Comparison of ENCODE assay signal across 21 mouse cellular contexts in genomic region chr4:120856376-120856775, GRCm38 (mm10). TPM values are rescaled to one million over a fixed set of nuclear protein-coding genes. Genes with fewer than 3 reads are reported as not detected.
DNase-seq lines count a peak whose midpoint lies in the region; ATAC-seq and TF ChIP-seq lines count a peak whose summit lies in the region.
"Had no signal": no experiment of that assay in that cellular context is flagged by ENCODE, and none has a peak within 500 bp of the region (broad histone marks: within the 10 kb centered on the region; RNA-seq: fewer than 3 reads in every experiment).

No protein-coding gene starts in this region.

- TF ChIP-seq CTCF in midbrain, postnatal 0 days (IDR thresholded peaks at IDR 0.05), result no peak

- H3K9ac ChIP-seq in forebrain, embryonic 16.5 days (replicated peaks; ENCODE audit: low read depth, low read length), result no peak overlapping the region
- 0 out of 2 replicates have a peak overlapping the region, but pooled peaks have one; percentile 26 for H3K9ac ChIP-seq in hindbrain, embryonic 14.5 days
- peak overlapping the region; percentile 92 for H3K9ac ChIP-seq in midbrain, postnatal 0 days (replicated peaks; ENCODE audit: low read length, poor library complexity, severe bottlenecking)
- H3K9ac ChIP-seq: embryonic facial prominence, embryonic 13.5 days; heart, embryonic 13.5 days; limb, embryonic 15.5 days; stomach, embryonic 15.5 days had no signal

- H3K9me3 ChIP-seq in forebrain, embryonic 16.5 days (ENCODE audit: control insufficient read depth, low read length), result no peaks in the 10 kb centered on the region
- no peaks in the 10 kb centered on the region; the same call in 1 of the 2 replicates for H3K9me3 ChIP-seq in forebrain, embryonic 10.5 days
- H3K9me3 ChIP-seq in hindbrain, embryonic 14.5 days (ENCODE audit: control insufficient read depth, low read length), result no peaks in the 10 kb centered on the region
- H3K9me3 ChIP-seq in midbrain, postnatal 0 days (ENCODE audit: low read length), result no peaks in the 10 kb centered on the region
- H3K9me3 ChIP-seq: embryonic facial prominence, embryonic 13.5 days; heart, embryonic 13.5 days; limb, embryonic 15.5 days; stomach, embryonic 15.5 days had no signal

- 0 out of 2 replicates have a peak overlapping the region, but pooled peaks have one; percentile 7 for H3K4me2 ChIP-seq in forebrain, embryonic 16.5 days (ENCODE audit: low read length)
- peak overlapping the region; percentile 78 for H3K4me2 ChIP-seq in hindbrain, embryonic 14.5 days (replicated peaks)
- H3K4me2 ChIP-seq in midbrain, postnatal 0 days (ENCODE audit: low read depth, low read length, poor library complexity, severe bottlenecking), result peak overlapping the region; percentile 65
- H3K4me2 ChIP-seq: embryonic facial prominence, embryonic 13.5 days; heart, embryonic 13.5 days; limb, embryonic 15.5 days had no signal

- WGBS in forebrain, embryonic 16.5 days, result 45% methylated on average over 5 of the region's 5 CpGs
- WGBS in forebrain, embryonic 10.5 days, result 41% methylated on average over 4 of the region's 5 CpGs
- WGBS in hindbrain, embryonic 14.5 days, result 45% methylated on average over 5 of the region's 5 CpGs
- WGBS in midbrain, postnatal 0 days, result 40% methylated on average over 5 of the region's 5 CpGs

- H3K36me3 ChIP-seq in forebrain, embryonic 16.5 days (ENCODE audit: control insufficient read depth, insufficient read depth), result no peaks in the 10 kb centered on the region
- no peaks in the 10 kb centered on the region for H3K36me3 ChIP-seq in forebrain, embryonic 10.5 days (replicated peaks)
- H3K36me3 ChIP-seq in hindbrain, embryonic 14.5 days (replicated peaks; ENCODE audit: control insufficient read depth, insufficient read depth), result no peaks in the 10 kb centered on the region
- 0 out of 2 replicates have a peak, but pooled peaks cover 2% of the 10 kb centered on the region for H3K36me3 ChIP-seq in midbrain, postnatal 0 days (ENCODE audit: insufficient read depth, low read length)
- H3K36me3 ChIP-seq: embryonic facial prominence, embryonic 13.5 days; heart, embryonic 13.5 days; limb, embryonic 15.5 days; stomach, embryonic 15.5 days had no signal

- 0 out of 2 replicates have a peak, but pooled peaks cover 9% of the 10 kb centered on the region for H3K4me1 ChIP-seq in forebrain, embryonic 16.5 days (replicated peaks; ENCODE audit: control insufficient read depth, insufficient read depth, low read length)
- H3K4me1 ChIP-seq in forebrain, embryonic 10.5 days, result peaks cover 28% of the 10 kb centered on the region
- H3K4me1 ChIP-seq in hindbrain, embryonic 14.5 days (replicated peaks; ENCODE audit: control insufficient read depth, insufficient read depth, low read length), result peaks cover 19% of the 10 kb centered on the region; the same call in 1 of the 2 replicates
- peaks cover 16% of the 10 kb centered on the region for H3K4me1 ChIP-seq in midbrain, postnatal 0 days (ENCODE audit: insufficient read depth, low read length)
- H3K4me1 ChIP-seq: embryonic facial prominence, embryonic 13.5 days had no signal

- H3K4me3 ChIP-seq in forebrain, embryonic 16.5 days (replicated peaks; ENCODE audit: low read length), result no peak overlapping the region
- no peak overlapping the region for H3K4me3 ChIP-seq in forebrain, embryonic 10.5 days
- peak overlapping the region; percentile 76; the same call in 1 of the 2 replicates for H3K4me3 ChIP-seq in hindbrain, embryonic 14.5 days (replicated peaks; ENCODE audit: low read length)
- H3K4me3 ChIP-seq in midbrain, postnatal 0 days (ENCODE audit: low read depth, low read length), result peak overlapping the region; percentile 86
- H3K4me3 ChIP-seq: embryonic facial prominence, embryonic 13.5 days; heart, embryonic 13.5 days; limb, embryonic 15.5 days; stomach, embryonic 15.5 days had no signal

- no peak for ATAC-seq in forebrain, embryonic 16.5 days
- no peak for ATAC-seq in hindbrain, embryonic 14.5 days (ENCODE audit: low FRiP score)
- ATAC-seq in midbrain, postnatal 0 days (ENCODE audit: low FRiP score), result no peak
- ATAC-seq: CD4-positive, CD25-positive, alpha-beta regulatory T cell, adult 4 months had no signal

- no peak overlapping the region for H3K27ac ChIP-seq in forebrain, embryonic 16.5 days (ENCODE audit: low read length)
- no peak overlapping the region for H3K27ac ChIP-seq in forebrain, embryonic 10.5 days
- no peak overlapping the region for H3K27ac ChIP-seq in hindbrain, embryonic 14.5 days
- H3K27ac ChIP-seq in midbrain, postnatal 0 days (ENCODE audit: low read depth, low read length), result no peak overlapping the region
- H3K27ac ChIP-seq: embryonic facial prominence, embryonic 13.5 days; heart, embryonic 13.5 days; limb, embryonic 15.5 days; macrophage; stomach, embryonic 15.5 days had no signal

- H3K27me3 ChIP-seq in forebrain, embryonic 16.5 days (replicated peaks; ENCODE audit: control insufficient read depth, insufficient read depth, low read length), result no peaks in the 10 kb centered on the region
- peaks cover 62% of the 10 kb centered on the region for H3K27me3 ChIP-seq in forebrain, embryonic 10.5 days (ENCODE audit: poor library complexity, severe bottlenecking)
- no peaks in the 10 kb centered on the region for H3K27me3 ChIP-seq in hindbrain, embryonic 14.5 days (ENCODE audit: control insufficient read depth, insufficient read depth, low read length)
- H3K27me3 ChIP-seq in midbrain, postnatal 0 days (ENCODE audit: insufficient read depth, low read length), result no peaks in the 10 kb centered on the region

- DNase-seq in forebrain, embryonic 10.5 days (ENCODE audit: extremely low spot score, low spot score), result no peak
- DNase-seq in fat pad, adult 2 months (ENCODE audit: extremely low read depth, low read depth, low spot score), result peak; percentile 8
- DNase-seq in hindbrain, embryonic 14.5 days (ENCODE audit: low spot score), result no peak
- DNase-seq in midbrain, postnatal 0 days (ENCODE audit: low spot score), result no peak
- DNase-seq in thymus, postnatal 25 days, result no peak
- DNase-seq in retina, embryonic 14.5 days (ENCODE audit: low spot score), result no peak
- DNase-seq: adrenal gland, postnatal 10 days; gastrocnemius, postnatal 10 days; heart, postnatal 4 days; kidney, adult 11 months; kidney, postnatal 10 days; layer of hippocampus, adult 9-11 months; lung, adult 18-20 months had no signal

RNA-seq across cellular contexts. Expression of gene Rims3, which starts 1.8 kb away (rescaled TPM):
- 9.6 and 14.1 TPM in 2 replicates for polyA plus RNA-seq in forebrain, embryonic 16.5 days (2015; fragmentation: Nextera tagmentation; extraction: Ambion mirVana)
- 3.1 and 3.8 TPM in 2 replicates for polyA plus RNA-seq in forebrain, embryonic 10.5 days (2016; fragmentation: Nextera tagmentation; extraction: Ambion mirVana)
- 26.2 and 29.6 TPM in 2 replicates for polyA plus RNA-seq in hindbrain, embryonic 14.5 days (2014; fragmentation: Nextera tagmentation; extraction: Ambion mirVana)
- total RNA-seq in midbrain, postnatal 0 days (2014; rRNA removed), result 131 and 140 TPM in 2 replicates
- polyA plus RNA-seq in midbrain, postnatal 0 days (2015; fragmentation: Nextera tagmentation; extraction: Ambion mirVana), result 34.6 and 37.1 TPM in 2 replicates
- total RNA-seq: MEL had no signal

RNA-seq across cellular contexts. Expression of gene Nfyc, which starts 25.0 kb away (rescaled TPM):
- polyA plus RNA-seq in forebrain, embryonic 16.5 days (2015; fragmentation: Nextera tagmentation; extraction: Ambion mirVana), result 96.5 and 107 TPM in 2 replicates
- polyA plus RNA-seq in forebrain, embryonic 10.5 days (2016; fragmentation: Nextera tagmentation; extraction: Ambion mirVana), result 128 and 131 TPM in 2 replicates
- 95.9 and 96.4 TPM in 2 replicates for polyA plus RNA-seq in hindbrain, embryonic 14.5 days (2014; fragmentation: Nextera tagmentation; extraction: Ambion mirVana)
- 85.1 and 87.8 TPM in 2 replicates for total RNA-seq in midbrain, postnatal 0 days (2014; rRNA removed)
- 60.5 and 65.8 TPM in 2 replicates for polyA plus RNA-seq in midbrain, postnatal 0 days (2015; fragmentation: Nextera tagmentation; extraction: Ambion mirVana)

Comparison
In these comparisons a context has a peak if more than half of its experiments do, and no peak if none do; other contexts are left out.
1. H3K4me2 ChIP-seq: peak in every context shown above with its lines; median percentile 78 in hindbrain, embryonic 14.5 days; 65 in midbrain, postnatal 0 days; 7 in forebrain, embryonic 16.5 days.
2. H3K4me3 ChIP-seq: peak in hindbrain, embryonic 14.5 days (single experiment) and midbrain, postnatal 0 days (single experiment); none in forebrain, embryonic 16.5 days (single experiment) and forebrain, embryonic 10.5 days (single experiment).